Mouse (Mus musculus): ENCODE results near the gene Ssh3.

DNA sequence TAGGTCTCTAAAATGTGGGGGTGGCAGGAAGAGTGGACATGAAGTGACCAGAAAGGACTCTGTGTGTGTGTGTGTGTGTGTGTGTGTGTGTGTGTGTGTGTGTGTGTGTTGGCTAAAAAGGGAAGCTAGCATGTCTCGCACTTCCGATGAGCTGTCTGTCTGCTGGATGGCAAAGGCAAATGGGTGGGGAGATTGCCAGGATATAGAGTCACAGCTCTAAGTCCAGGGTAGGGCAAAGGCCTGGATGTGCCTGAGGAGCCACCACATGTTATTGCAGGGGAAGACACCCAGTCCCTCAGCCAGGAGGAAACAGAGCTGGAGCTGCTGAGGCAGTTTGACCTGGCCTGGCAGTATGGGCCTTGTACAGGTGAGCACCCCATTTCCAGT, 36.8 kb downstream of the Ssh3 start:
- TF ChIP-seq CTCF (IDR thresholded peaks at IDR 0.05; ENCODE audit: low read depth, low read length) (no peak), POLR2A (IDR thresholded peaks at IDR 0.05; ENCODE audit: insufficient read depth, low read length) (no peak)
